Mouse (Mus musculus) right cerebral cortex, postnatal 4 days (tissue): ENCODE measurements at regions not wholly inside any gene's neighbourhood (a gene's known extent, or its start where the extent isn't known, plus 50 kb on each side); places are given as distances from the start of the nearest gene placed in this dataset.

ENCODE experiments used
- DNase-seq: peaks from one replicate; pipeline ENCODE4 v3.0.0-alpha.2; 2022

GRCm38 (mm10) chr3:148324911-148325621, 665.3 kb downstream of the Adgrl2 start:
- DNase-seq = no peak

GRCm38 (mm10) chr3:148321894-148322293, 668.5 kb downstream of the Adgrl2 start:
- DNase-seq = no peak

- no peak for DNase-seq
These were observed 674.2 kb downstream of the Adgrl2 start for GRCm38 (mm10) chr3:148316198-148316597.

- DNase-seq = no peak
These were observed 675.1 kb downstream of the Adgrl2 start for GRCm38 (mm10) chr3:148315286-148315685.

- DNase-seq = no peak
These were observed 694.8 kb downstream of the Adgrl2 start for GRCm38 (mm10) chr3:148295515-148295914.

GRCm38 (mm10) chr3:148278978-148279377, 711.4 kb downstream of the Adgrl2 start:
- no peak for DNase-seq

- no peak for DNase-seq
These were observed 718.1 kb downstream of the Adgrl2 start for GRCm38 (mm10) chr3:148272159-148272848.

GRCm38 (mm10) chr3:148268812-148269211, 721.5 kb downstream of the Adgrl2 start:
- no peak for DNase-seq

GRCm38 (mm10) chr3:148259211-148259610, 731.1 kb downstream of the Adgrl2 start:
- DNase-seq = no peak

GRCm38 (mm10) chr3:148248617-148249016, 741.7 kb downstream of the Adgrl2 start:
- DNase-seq = peak; percentile 18

- no peak for DNase-seq
These were observed 743.6 kb downstream of the Adgrl2 start for GRCm38 (mm10) chr3:148246786-148247185.

GRCm38 (mm10) chr3:148238093-148238492, 752.3 kb downstream of the Adgrl2 start:
- no peak for DNase-seq

GRCm38 (mm10) chr3:148237555-148237954, 752.8 kb downstream of the Adgrl2 start:
- no peak for DNase-seq

GRCm38 (mm10) chr3:148233616-148234015, 756.7 kb downstream of the Adgrl2 start:
- DNase-seq = no peak

GRCm38 (mm10) chr3:148229192-148229591, 761.2 kb downstream of the Adgrl2 start:
- no peak for DNase-seq

- DNase-seq = no peak
These were observed 762.2 kb downstream of the Adgrl2 start for GRCm38 (mm10) chr3:148228002-148228707.

- no peak for DNase-seq
These were observed 769.5 kb downstream of the Adgrl2 start for GRCm38 (mm10) chr3:148220826-148221225.

GRCm38 (mm10) chr3:148220024-148220590, 770.2 kb downstream of the Adgrl2 start:
- DNase-seq = no peak

GRCm38 (mm10) chr3:148202148-148202547, 788.2 kb downstream of the Adgrl2 start:
- DNase-seq = no peak

GRCm38 (mm10) chr3:148186704-148187103, 803.7 kb downstream of the Adgrl2 start:
- DNase-seq = no peak

GRCm38 (mm10) chr3:148167556-148167955, 822.8 kb downstream of the Adgrl2 start:
- DNase-seq = no peak

- DNase-seq = no peak
These were observed 831.3 kb downstream of the Adgrl2 start for GRCm38 (mm10) chr3:148159059-148159458.

GRCm38 (mm10) chr3:148158533-148158932, 831.8 kb downstream of the Adgrl2 start:
- no peak for DNase-seq
